Mouse (Mus musculus) cerebellum, adult 9-11 months (tissue): ENCODE results near the gene Maats1.

Experiments
- DNase-seq: peaks from one replicate; pipeline ENCODE4 v3.0.0; 2022

Maats1 gene

GRCm38 (mm10) chr16:38341396-38342324 lies at the start of gene Maats1:
Gene Maats1, minus strand, starts transcription at chr16:38342143.
- peak; percentile 60 for DNase-seq

DNA sequence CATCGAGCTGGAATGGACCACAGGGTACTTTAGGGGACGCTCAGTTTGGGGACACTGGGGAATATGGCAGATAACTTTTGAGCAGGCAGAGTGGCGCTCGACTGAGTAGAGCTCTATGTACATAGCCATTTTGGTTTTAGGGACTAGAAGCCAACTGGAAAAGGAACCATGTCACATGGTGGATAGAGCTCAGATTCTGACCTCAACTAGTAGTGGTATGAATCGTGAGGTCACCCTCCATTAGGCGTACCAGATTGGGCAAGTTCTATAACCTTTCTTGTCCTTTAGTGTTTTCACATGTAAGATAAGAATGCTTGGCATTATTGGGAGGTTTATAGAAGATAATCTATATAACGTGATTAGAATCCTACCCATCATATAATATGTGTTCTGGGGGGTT lies 48.4 kb upstream of the Maats1 start:
- no peak for DNase-seq

GRCm38 (mm10) chr16:38389284-38389893 lies 47.4 kb upstream of the Maats1 start:
- no peak for DNase-seq

DNA sequence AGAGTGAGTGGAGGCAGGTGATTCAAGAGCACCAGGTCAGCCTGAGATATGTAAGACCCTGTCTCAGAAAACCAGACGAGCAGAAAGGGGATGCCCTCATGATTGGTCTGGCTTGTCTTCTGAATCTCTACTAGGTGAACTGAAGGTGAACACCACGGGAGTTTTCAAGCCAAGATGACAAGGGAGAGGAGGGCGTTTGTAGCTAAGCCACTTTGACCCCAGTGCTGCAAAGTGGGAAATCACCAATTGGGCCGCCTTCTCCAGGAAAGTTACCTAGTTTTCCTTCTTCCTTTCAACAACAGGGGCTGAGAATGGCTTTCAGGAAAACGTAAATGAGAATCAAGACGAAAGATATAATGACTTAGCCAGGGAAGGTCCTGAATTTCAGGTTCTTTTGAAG lies 46.8 kb upstream of the Maats1 start:
- DNase-seq = no peak

DNA sequence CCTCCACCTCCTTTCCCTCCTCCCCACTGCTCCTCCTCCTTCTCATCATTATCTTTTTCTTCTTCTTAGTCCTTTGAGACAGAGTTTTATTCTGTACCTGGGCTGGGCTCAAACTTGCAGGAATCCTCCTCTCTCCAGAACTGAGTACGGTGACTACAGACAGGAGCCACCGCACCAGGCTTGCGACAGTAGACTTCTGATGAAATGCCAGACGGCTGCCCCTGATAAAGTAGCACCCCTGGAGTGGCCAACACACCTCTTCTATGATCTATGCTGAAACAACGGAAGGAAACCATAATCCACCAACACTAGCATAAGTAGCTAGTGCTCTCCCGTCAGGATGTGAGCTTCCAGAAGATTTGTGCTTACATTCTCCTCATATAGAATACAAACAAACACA lies 45.4 kb upstream of the Maats1 start:
- DNase-seq = no peak

- DNase-seq = no peak
Measured at GRCm38 (mm10) chr16:38385700-38386099, 43.8 kb upstream of the Maats1 start.

DNA sequence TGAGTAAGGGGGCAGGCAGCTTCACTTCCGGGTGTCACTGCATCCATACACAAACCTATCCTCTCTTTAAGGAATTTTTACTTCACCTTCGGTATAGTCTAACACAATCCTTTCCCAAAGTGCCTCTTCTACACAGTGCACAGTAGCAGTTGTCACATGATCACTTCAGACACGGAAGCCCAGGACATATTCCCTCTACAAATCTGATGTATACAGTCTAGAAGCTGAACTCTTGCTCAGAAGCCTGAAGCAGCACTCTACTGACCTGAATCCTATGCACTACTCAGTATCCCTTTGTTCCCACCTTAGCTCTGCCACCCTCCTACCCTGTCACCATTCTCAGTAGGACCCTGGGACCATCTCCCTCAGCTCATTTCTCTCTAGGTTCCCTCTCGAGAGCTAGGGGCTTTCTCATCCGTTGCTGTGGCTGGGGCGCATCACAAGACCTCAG lies 43.3 kb upstream of the Maats1 start:
- DNase-seq = no peak

- no peak for DNase-seq
Measured at GRCm38 (mm10) chr16:38383683-38384082, 41.7 kb upstream of the Maats1 start.

- DNase-seq = no peak
Measured at GRCm38 (mm10) chr16:38379926-38380325, 38.0 kb upstream of the Maats1 start.

- no peak for DNase-seq
Measured at GRCm38 (mm10) chr16:38379493-38379892, 37.5 kb upstream of the Maats1 start.

GRCm38 (mm10) chr16:38379088-38379487 lies 37.1 kb upstream of the Maats1 start:
- no peak for DNase-seq

DNA sequence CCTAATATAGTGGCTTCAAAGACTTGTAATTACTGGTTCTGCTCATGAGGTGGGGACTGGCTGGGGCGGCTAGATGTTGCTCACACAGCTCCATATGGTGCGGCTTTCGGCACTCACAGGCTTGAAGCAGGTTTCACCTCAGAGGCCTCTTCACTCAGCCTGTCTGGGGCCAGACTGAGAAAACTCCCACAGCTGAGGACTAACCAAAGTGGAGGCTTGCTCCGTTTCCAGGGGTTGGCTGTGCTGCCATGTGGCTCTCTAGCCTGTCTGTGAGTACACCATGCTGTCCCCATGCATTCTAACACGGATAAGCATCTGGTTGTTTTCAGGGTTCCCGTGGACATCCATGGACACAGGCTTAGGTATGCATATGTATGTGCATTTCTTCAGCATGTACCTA lies 36.6 kb upstream of the Maats1 start:
- no peak for DNase-seq

GRCm38 (mm10) chr16:38377546-38377945 lies 35.6 kb upstream of the Maats1 start:
- no peak for DNase-seq

GRCm38 (mm10) chr16:38376841-38377249 lies 34.9 kb upstream of the Maats1 start:
- no peak for DNase-seq

DNA sequence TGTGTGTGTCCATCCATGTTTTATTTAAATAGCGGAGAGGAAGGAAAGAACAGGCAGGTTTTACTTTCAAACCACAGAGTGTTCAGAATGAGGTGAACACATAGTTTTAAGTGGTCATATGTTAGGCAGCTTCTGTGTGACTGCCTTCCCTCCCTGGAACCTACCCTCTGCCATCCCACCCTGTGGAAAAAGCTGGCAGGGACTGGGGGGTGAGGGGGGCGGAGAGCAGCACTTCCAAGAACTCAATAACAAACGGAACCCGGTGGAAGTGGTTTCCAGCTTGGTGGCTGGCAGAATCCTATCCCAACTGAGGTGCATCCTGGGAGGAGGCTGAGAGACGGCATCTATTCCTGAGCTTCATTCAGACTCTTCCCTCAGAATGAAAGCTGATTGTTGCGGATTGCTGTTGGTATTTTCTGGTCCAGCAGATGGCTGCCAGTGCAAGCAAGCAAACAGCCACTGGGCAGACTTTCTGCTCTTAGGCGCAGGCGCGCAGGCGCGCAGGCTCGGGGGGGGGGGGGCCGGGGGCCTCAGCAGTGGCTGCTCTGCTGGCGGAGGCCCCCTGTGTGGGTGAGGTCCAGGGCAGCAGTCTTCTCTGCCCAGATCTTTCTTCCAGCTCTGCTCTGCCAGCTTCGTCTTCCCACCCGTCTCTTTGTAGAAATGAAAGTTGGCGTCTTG lies 34.4 kb upstream of the Maats1 start:
- peak; percentile 72 for DNase-seq

GRCm38 (mm10) chr16:38375182-38375581 lies 33.2 kb upstream of the Maats1 start:
- DNase-seq = no peak

DNA sequence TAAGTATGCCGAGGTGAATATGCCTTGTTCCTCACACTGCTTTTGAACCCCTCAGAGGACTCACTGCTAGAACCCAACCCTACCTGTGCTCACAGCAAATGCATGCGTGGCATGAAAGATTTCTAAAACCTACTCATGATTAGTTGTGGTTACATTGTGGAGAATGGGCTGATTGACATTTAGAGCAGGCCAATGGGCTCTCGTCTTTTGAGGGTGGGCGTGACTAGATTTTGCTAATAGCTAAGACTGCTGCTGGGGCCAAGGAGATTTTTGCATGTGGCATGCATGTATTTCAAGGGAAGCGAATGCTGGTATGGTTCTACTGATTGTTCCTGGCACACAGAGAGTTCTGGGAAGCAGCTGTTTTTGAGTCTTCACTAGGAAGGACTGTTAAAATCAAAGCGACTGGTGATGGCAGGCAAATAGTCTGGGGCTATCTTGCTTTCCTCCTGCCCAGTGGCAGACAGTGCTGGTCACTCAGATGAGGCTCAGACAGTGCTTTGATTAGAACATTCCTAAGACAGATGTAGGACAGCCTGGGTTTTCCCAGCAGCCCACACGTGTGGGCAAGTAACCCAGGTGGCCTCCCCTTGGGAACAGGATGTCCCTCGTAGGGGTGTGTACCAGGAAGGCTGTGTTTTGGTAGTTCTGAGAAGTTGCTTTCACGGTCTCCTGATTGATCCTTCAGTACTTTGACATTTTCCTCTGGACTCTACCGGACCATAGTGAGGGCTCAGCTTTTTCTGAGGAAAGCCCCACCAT lies 32.6 kb upstream of the Maats1 start:
- no peak for DNase-seq

DNA sequence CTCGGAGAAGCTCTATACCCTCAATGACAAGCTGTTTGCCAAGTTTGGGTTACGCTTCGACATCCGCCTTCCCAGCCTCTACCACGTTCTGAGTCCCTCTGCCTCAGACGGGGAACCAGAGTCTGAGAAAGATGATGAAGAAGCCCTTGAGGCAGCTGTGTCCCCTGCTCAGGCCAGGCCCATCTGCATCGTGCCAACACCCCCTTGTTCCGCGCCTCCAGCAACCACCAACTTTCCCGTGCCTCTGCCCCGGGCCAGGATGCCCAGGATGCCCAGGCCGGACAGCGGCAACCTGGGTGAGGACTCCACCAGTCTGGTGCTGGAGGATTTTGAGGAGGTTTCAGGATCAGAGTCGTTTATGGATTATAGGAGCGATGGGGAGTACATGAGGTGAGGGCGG lies 32.0 kb upstream of the Maats1 start:
- no peak for DNase-seq

GRCm38 (mm10) chr16:38373439-38373838 lies 31.5 kb upstream of the Maats1 start:
- DNase-seq = no peak

GRCm38 (mm10) chr16:38372876-38373275 lies 30.9 kb upstream of the Maats1 start:
- DNase-seq = no peak

DNA sequence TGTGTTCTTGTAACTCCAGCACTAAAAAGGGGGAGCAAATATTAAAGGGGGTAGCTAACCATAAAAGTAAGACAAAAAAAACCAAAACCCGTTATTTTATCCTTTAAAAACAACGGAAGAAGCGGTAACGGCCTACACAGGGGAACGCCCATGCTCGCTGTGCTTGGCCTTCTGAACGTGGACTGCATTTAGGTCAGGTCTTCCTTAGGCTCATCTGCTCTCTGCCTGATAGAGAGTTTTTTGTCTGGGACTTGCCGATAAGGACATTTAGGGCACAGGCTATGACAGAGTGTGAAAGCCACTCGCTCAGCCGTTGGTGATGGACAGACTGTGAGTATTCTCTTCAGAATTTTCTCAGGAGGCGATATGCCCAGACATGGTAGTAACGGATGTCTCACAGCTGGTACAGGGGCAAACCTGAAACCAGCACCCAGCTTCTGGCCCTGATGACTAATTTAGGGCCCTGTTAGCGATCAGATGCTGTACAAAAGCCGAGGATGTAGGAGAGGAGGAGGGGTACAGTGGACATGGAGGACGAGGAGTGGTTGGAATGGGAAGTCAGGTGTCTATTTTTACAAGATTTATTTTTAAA lies 29.9 kb upstream of the Maats1 start:
- DNase-seq = no peak

DNA sequence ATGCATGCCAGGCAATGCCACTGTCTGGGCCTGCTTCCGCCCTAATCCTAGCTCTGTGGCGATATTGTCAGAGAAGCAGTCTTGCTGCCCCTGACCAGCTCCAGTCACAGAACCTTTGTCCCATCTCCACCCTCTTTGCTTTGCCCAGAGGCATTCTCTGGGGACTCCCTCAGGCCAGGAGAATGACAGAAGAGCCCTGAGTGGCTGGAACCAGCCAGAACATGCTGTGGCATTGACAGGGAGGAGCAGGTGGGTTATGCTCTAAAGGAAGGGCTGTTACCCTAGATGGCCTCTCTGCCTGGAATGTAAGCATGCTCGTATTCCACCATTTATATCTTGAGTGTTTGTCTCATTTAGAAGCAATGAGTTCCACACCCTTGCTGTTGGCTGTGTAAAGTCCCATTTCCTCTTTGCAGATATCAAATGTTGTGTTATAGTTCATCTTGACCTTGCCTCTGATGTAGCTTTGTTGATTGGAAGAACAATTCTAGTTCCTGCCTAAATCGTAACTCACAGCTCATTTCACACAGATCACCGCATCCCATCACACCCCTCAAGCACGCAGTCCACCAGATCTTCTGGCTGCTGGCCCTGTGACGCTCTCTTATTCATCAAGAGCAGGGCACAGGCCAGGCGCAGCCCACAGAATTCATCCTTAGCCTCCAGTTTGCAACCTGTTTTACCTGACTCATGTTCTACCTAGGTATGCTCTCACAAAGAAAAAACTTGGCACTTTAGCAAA lies 28.9 kb upstream of the Maats1 start:
- DNase-seq = no peak
